Mouse (Mus musculus): ENCODE measurements around the gene Zdhhc1.
A peak's percentile ranks its signal among the peaks of the same experiment; 100 is the strongest.

Zdhhc1 gene

GRCm38 (mm10) chr8:105516018-105516645 lies 19.4 kb upstream of the Zdhhc1 start:
- peak; percentile 92 for DNase-seq

GRCm38 (mm10) chr8:105514656-105515055 lies 18.0 kb upstream of the Zdhhc1 start:
- DNase-seq = no peak

DNA sequence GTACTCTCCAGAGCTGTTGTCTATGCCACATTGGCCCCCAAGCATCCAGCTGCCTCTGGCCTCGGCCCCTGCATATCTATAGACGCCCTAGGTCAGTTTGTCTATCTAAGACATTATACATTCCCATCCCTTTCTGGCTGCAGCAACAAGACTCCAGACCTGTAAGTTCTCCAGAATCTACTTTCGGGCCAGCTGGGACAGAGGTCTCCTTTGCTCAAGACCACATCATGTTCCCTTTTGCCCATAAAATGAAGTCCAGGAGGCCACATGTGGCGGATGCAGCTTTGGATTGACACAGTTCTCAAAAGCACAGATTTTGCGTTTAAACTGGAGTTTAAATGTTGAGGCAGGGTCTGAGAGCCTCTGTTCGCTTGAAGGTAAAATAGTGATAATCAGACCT lies 17.5 kb upstream of the Zdhhc1 start:
- no peak for DNase-seq

- no peak for DNase-seq
These were observed 13.5 kb upstream of the Zdhhc1 start for GRCm38 (mm10) chr8:105509997-105510735.

DNA sequence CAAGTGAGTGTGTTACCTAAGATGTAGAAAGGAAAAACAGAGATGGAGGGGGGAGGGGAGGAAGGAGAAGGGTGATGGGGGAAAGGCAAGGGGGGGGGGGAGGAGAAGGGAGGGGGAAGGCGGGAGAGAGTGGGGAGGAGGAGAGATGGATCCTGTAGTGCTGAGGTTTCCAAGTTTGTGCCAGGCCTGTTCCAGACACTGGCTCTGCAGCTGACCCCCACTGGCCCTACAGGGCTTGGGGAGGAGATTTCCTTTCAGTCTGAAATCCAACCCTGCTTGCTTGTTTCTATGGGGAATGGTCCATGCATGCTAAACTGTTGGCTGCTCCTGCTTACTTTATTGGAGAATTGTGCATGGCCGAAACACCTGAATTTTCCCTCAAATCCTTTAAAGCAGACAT lies 12.1 kb upstream of the Zdhhc1 start:
- peak; percentile 59 for DNase-seq

GRCm38 (mm10) chr8:105506977-105507376 lies 10.3 kb upstream of the Zdhhc1 start:
- no peak for DNase-seq

- DNase-seq = no peak
These were observed 7.9 kb upstream of the Zdhhc1 start for GRCm38 (mm10) chr8:105504617-105505016.

GRCm38 (mm10) chr8:105499787-105500186 lies 3.1 kb upstream of the Zdhhc1 start:
- DNase-seq = no peak

DNA sequence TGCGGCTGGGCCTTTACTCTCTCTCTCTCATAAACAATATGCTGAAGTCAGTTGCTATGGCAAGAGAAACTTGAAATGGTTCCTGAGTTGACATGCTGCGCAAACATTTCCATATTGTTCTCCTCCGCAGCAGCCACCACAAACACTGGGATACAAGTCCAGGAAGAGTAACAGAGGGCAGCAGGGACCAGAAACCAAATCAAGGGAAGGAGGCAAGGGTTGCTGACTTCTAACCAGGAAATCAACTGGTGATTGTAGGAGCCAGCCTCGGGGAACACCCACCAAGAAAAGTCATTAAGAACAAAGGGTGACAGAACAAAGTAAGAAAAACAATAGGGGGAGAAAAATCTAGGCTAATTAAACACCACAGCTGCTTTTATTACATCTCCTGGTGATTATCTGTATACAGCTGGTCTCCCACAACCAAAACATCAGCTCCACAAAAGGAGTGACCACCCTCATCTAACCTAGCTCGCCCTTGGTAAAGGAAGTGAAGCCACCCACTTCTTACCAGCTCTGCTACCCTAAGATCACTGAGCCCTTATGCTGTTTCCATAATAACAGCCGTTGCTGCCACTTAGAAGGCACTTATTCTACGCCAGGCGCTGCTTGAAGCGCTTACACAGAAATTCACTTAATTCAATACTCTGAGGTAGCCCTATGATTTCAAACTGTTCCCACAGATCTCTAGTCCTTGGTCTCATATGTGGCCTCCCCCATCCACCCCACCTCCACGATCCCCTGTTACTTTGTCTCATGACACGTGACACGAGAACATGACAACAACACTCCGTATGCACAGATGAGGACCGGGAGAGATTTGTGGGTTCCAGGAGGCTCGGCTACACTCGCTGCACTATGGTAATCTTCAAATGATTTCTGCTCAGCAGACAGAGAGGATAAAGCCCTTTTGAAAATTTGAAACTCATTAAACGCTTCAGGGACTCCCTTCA lies 1.1 kb downstream of the Zdhhc1 start:
- DNase-seq = no peak

- no peak for DNase-seq
These were observed 2.1 kb downstream of the Zdhhc1 start for GRCm38 (mm10) chr8:105494566-105494965.

GRCm38 (mm10) chr8:105493495-105493894 lies 3.2 kb downstream of the Zdhhc1 start:
- no peak for DNase-seq

- DNase-seq = no peak
These were observed 7.4 kb downstream of the Zdhhc1 start for GRCm38 (mm10) chr8:105489281-105489680.

DNA sequence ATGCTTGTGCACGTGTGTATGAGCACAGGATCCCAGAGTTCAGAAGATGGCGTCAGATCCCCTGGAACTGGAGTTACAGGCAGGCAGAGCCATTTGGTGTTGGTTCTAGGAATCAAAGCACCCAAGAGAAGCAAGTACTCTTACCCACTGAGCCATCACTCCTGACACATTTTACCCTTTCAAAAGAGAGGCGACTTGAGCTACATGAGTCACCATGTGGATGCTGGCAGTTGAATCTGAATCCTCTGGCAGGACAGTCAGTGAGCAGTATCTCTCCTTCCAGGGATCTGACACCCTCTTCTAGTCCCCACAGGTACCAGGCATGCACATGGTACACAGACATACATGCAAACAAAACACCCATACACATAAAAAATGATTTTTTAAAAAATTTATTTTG lies 8.6 kb downstream of the Zdhhc1 start:
- DNase-seq = no peak

- peak; percentile 85 for DNase-seq
These were observed 12.3 kb downstream of the Zdhhc1 start for GRCm38 (mm10) chr8:105484392-105484791.

DNA sequence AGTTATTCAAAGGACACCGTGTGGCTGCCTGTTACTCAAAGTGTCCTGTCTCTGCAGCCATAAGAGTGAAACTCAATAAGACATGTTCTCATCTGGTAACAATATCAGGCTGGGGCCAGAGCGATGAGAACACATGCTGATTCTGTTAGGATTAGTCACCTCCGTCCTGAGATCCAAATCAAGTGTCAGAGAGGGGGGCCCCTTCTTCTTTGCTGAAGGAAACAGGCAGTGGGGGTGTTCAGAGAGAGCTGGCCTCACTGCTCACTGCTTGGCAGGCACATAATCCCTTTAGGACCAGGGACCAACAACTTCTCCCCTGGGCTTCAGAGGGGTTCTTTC lies 12.7 kb downstream of the Zdhhc1 start:
- no peak for DNase-seq

- DNase-seq = peak; percentile 79
These were observed 13.3 kb downstream of the Zdhhc1 start for GRCm38 (mm10) chr8:105483212-105484029.

DNA sequence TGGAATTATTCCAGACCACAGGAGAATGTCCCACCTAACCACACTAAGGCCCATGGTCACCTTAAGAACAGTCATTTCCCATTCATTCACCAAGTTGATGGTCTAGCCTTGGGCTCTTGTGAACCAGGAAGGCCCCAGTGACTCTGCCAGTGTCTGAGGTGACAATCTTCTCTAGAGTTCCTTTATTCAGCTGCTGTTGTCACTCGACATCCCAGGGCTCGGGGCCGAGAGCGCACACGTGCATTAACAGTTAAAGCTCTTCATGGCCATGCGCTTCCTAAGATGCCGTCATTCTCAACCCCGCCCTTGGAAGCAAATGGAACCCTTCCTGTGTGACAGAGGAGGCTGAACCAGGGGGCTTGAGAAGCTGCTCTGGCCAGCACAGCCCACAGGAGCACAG lies 14.6 kb downstream of the Zdhhc1 start:
- no peak for DNase-seq

- DNase-seq = peak; percentile 69
These were observed 15.2 kb downstream of the Zdhhc1 start for GRCm38 (mm10) chr8:105481453-105481852.

DNA sequence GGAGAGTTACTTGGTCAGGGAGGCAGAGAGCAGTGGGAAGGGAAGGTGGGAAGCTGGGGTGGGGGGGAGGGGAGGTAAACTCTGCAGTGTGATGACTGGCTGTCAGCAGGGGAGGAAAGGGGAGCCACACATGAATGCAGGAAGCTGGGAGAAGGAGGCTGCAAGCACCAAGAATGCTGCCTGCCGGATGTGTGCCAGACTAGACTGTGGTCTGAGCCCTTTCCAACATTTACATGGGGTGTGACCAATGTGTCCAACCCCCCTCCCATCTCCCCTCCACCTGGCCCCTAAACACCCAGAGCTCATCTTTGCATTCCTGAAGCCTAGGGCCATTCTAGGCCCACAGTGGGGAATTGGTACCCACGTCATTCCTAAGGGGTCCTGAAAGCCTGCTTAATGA lies 15.7 kb downstream of the Zdhhc1 start:
- DNase-seq = no peak

GRCm38 (mm10) chr8:105477792-105478191 lies 18.9 kb downstream of the Zdhhc1 start:
- no peak for DNase-seq

DNA sequence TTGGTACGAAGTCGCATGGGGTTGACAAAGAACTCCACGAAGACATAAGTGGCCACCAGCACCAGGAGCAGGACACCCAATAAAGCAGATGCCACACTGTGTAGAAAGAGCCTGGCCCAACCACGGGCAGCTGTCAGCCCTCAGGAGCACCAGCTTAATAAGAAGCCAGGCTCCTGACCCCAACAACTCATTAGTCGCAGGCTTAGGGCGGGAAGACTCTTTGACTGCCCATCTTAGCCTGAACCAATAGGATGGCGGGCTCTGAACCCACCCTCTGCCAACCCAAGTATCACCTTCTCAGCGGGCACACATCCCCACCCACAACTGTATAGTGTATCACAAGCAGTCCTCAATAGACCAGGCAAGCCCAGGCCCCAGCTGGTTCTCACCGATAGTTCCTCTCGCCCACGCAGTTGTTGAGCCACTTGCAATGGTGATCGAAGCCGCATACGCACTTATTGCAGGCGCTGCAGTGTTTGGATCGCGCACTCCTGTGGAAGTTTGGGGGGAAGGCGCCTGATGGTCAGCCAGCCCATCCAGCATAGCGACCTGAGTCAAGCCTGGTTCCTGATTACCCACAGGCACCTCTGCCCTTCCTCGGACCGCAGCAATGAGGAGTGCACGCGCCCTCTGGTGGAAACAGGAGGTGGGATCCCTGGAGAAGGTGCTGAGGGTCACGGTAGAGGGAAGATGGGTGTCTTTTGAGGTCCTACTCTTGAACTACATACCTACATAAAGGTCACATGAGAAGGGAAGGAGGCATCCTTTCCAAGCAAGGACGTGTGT lies 19.9 kb downstream of the Zdhhc1 start:
- peak; percentile 78 for DNase-seq

DNA sequence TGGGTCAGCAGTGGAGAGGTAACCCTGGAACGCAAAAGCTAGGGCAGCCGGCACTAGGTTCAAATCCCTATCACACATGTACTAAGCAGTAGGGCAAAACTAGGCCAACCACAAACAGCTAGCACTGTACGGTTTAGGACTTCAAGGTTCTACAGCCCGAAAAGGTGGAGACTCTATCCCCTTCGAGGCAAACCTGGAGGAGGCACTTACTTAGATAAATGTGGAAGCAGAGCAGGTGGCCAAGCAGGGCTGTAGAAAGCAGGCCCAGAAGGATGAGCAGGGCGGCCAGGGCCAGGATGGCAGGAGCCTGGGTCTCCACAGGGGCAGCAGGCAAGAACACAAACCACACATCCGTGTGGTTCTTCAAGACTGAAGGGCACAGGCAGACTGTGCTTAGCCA lies 20.5 kb downstream of the Zdhhc1 start:
- no peak for DNase-seq
